Comparison of ENCODE assay signal across 12 mouse cellular contexts in the genomic region with DNA sequence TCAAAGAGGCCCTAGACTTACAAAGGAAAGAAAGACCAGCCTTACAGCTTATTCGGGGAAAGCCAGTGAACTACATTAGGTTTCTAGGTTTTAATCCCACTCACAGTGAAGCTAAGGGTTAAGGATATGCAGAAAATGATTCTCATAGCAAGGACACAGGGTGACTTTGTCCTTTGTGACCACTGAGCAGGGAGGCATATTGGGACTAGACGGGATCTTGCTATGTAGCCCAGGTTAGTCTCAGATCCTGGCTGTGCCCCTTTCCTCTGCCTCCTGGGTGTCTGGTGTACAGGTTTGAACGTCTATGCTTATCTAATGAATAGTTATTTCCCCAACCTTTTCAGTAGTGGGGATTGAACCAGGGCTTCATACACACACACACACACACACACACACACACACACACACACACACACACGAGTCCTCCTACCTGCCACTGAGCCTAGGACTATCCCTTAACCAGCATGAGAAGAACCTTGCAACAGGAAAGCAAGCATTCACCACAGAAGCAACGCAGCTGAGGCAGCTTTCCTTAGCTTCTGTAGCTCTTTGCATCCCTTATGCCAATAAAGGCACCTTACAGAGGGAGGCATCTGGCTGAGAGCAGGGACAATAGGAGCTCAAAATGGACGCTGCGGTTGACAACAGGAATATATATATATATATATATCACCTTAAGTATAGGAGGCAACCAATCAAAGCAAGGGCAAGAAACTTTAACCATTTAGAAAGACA. TPM values are rescaled to one million over a fixed set of nuclear protein-coding genes. Genes with fewer than 3 reads are reported as not detected.
DNase-seq lines count a peak whose midpoint lies in the region; ATAC-seq and TF ChIP-seq lines count a peak whose summit lies in the region.
"Had no signal": no experiment of that assay in that cellular context is flagged by ENCODE, and none has a peak within 500 bp of the region (broad histone marks: within the 10 kb centered on the region; RNA-seq: fewer than 3 reads in every experiment).

No protein-coding gene starts in this region.

- no peak for ATAC-seq in intestine, embryonic 14.5 days (replicated peaks; ENCODE audit: low FRiP score, low TSS enrichment, low read depth)
- no peak for ATAC-seq in intestine, postnatal 0 days
- peak; percentile 55 for ATAC-seq in hindbrain, embryonic 11.5 days (ENCODE audit: low FRiP score)
- ATAC-seq in midbrain, embryonic 15.5 days (replicated peaks) = peak; percentile 46

- no peak for TF ChIP-seq POLR2A in brain, embryonic 14.5 days (IDR thresholded peaks at IDR 0.05; ENCODE audit: borderline replicate concordance, extremely low read depth, insufficient read depth, insufficient read length, poor library complexity, severe bottlenecking)

- no peak overlapping the region for H3K4me3 ChIP-seq in intestine, embryonic 14.5 days (ENCODE audit: low read depth, low read length)
- no peak overlapping the region for H3K4me3 ChIP-seq in intestine, postnatal 0 days (ENCODE audit: low read depth, low read length)
- no peak overlapping the region for H3K4me3 ChIP-seq in hindbrain, embryonic 11.5 days (ENCODE audit: low read depth, low read length)
- H3K4me3 ChIP-seq in midbrain, embryonic 15.5 days = no peak overlapping the region
- H3K4me3 ChIP-seq: limb, embryonic 13.5 days; lung, embryonic 15.5 days had no signal

- peak overlapping the region; percentile 16; the same call in 1 of the 2 replicates for H3K27ac ChIP-seq in intestine, embryonic 14.5 days (ENCODE audit: low read depth)
- no peak overlapping the region for H3K27ac ChIP-seq in intestine, postnatal 0 days (ENCODE audit: low read depth, low read length)
- peak overlapping the region; percentile 75 for H3K27ac ChIP-seq in hindbrain, embryonic 11.5 days (ENCODE audit: low read depth, low read length)
- H3K27ac ChIP-seq in midbrain, embryonic 15.5 days = peak overlapping the region; percentile 86
- H3K27ac ChIP-seq: limb, embryonic 13.5 days; lung, embryonic 15.5 days had no signal

- no peak overlapping the region for H3K4me2 ChIP-seq in intestine, embryonic 14.5 days (ENCODE audit: low read length)
- no peak overlapping the region for H3K4me2 ChIP-seq in intestine, postnatal 0 days (replicated peaks; ENCODE audit: low read depth)
- H3K4me2 ChIP-seq in hindbrain, embryonic 11.5 days (replicated peaks; ENCODE audit: low read depth, low read length) = no peak overlapping the region
- no peak overlapping the region for H3K4me2 ChIP-seq in midbrain, embryonic 15.5 days
- H3K4me2 ChIP-seq: limb, embryonic 13.5 days; lung, embryonic 15.5 days had no signal

- 40% methylated on average over 7 of the region's 7 CpGs for WGBS in intestine, embryonic 14.5 days
- 40% methylated on average over 7 of the region's 7 CpGs for WGBS in intestine, postnatal 0 days
- WGBS in hindbrain, embryonic 11.5 days = 33% methylated on average over 7 of the region's 7 CpGs
- whole genome bisulfite sequencing in midbrain, embryonic 15.5 days = 11% methylated on average over 7 of the region's 7 CpGs

- H3K27me3 ChIP-seq in intestine, embryonic 14.5 days (replicated peaks; ENCODE audit: control insufficient read depth, insufficient read depth, low read length) = no peaks in the 10 kb centered on the region
- H3K27me3 ChIP-seq in intestine, postnatal 0 days (replicated peaks; ENCODE audit: control insufficient read depth, insufficient read depth, low read length) = no peaks in the 10 kb centered on the region
- no peaks in the 10 kb centered on the region for H3K27me3 ChIP-seq in hindbrain, embryonic 11.5 days (ENCODE audit: control insufficient read depth, insufficient read depth, low read length)
- no peaks in the 10 kb centered on the region for H3K27me3 ChIP-seq in midbrain, embryonic 15.5 days (replicated peaks)
- H3K27me3 ChIP-seq: lung, embryonic 15.5 days had no signal

- H3K4me1 ChIP-seq in intestine, embryonic 14.5 days (replicated peaks; ENCODE audit: control insufficient read depth, insufficient read depth, low read length) = peaks cover 10% of the 10 kb centered on the region; the same call in 1 of the 2 replicates
- no peaks in the 10 kb centered on the region for H3K4me1 ChIP-seq in intestine, postnatal 0 days (replicated peaks; ENCODE audit: control insufficient read depth, insufficient read depth, low read length)
- peaks cover 4% of the 10 kb centered on the region for H3K4me1 ChIP-seq in hindbrain, embryonic 11.5 days (replicated peaks; ENCODE audit: control insufficient read depth, insufficient read depth, low read length)
- peaks cover 23% of the 10 kb centered on the region for H3K4me1 ChIP-seq in midbrain, embryonic 15.5 days
- H3K4me1 ChIP-seq: lung, embryonic 15.5 days had no signal

- no peaks in the 10 kb centered on the region for H3K36me3 ChIP-seq in intestine, embryonic 14.5 days (ENCODE audit: control insufficient read depth, insufficient read depth, low read length)
- H3K36me3 ChIP-seq in intestine, postnatal 0 days (ENCODE audit: control insufficient read depth, insufficient read depth) = no peaks in the 10 kb centered on the region
- no peaks in the 10 kb centered on the region for H3K36me3 ChIP-seq in hindbrain, embryonic 11.5 days (ENCODE audit: control insufficient read depth, insufficient read depth, low read length)
- no peaks in the 10 kb centered on the region for H3K36me3 ChIP-seq in midbrain, embryonic 15.5 days (replicated peaks)
- H3K36me3 ChIP-seq: limb, embryonic 13.5 days; lung, embryonic 15.5 days had no signal

- H3K9me3 ChIP-seq in intestine, embryonic 14.5 days (ENCODE audit: control insufficient read depth, low read length) = peaks cover 6% of the 10 kb centered on the region; the same call in 1 of the 2 replicates
- no peaks in the 10 kb centered on the region for H3K9me3 ChIP-seq in intestine, postnatal 0 days (ENCODE audit: control insufficient read depth)
- H3K9me3 ChIP-seq in hindbrain, embryonic 11.5 days (ENCODE audit: control insufficient read depth, low read length) = no peaks in the 10 kb centered on the region
- H3K9me3 ChIP-seq in midbrain, embryonic 15.5 days = 0 out of 2 replicates have a peak, but pooled peaks cover 4% of the 10 kb centered on the region
- H3K9me3 ChIP-seq: lung, embryonic 15.5 days had no signal

- H3K9ac ChIP-seq in intestine, embryonic 14.5 days (ENCODE audit: low read length) = no peak overlapping the region
- no peak overlapping the region for H3K9ac ChIP-seq in intestine, postnatal 0 days (ENCODE audit: low read depth, low read length)
- H3K9ac ChIP-seq in hindbrain, embryonic 11.5 days (ENCODE audit: low read depth, low read length) = 0 out of 2 replicates have a peak overlapping the region, but pooled peaks have one; percentile 15
- 0 out of 2 replicates have a peak overlapping the region, but pooled peaks have one; percentile 6 for H3K9ac ChIP-seq in midbrain, embryonic 15.5 days
- H3K9ac ChIP-seq: lung, embryonic 15.5 days had no signal

- no peak for TF ChIP-seq CTCF in intestine, postnatal 0 days (IDR thresholded peaks at IDR 0.05; ENCODE audit: low read depth)
- TF ChIP-seq CTCF in brain, embryonic 14.5 days (IDR thresholded peaks at IDR 0.05; ENCODE audit: borderline replicate concordance, extremely low read depth, insufficient read depth, insufficient read length) = no peak

- no peak for DNase-seq in intestine, embryonic 14.5 days (ENCODE audit: low spot score)
- DNase-seq in brain, embryonic 14.5 days (ENCODE audit: low read depth) = peak; percentile 25
- DNase-seq in hindbrain, embryonic 11.5 days (ENCODE audit: low spot score) = no peak
- no peak for DNase-seq in adipocyte (ENCODE audit: low spot score)
- DNase-seq in adrenal gland, adult 2 months = no peak
- no peak for DNase-seq in spleen, adult 12 weeks (ENCODE audit: low spot score)
- DNase-seq: cerebellum, adult 11-12 months had no signal

RNA-seq across cellular contexts. Expression of gene Gpr1, which starts 9.5 kb away (rescaled TPM):
- polyA plus RNA-seq in intestine, embryonic 14.5 days (2014; fragmentation: Nextera tagmentation; extraction: Ambion mirVana) = 0.09 TPM in 1 of 2 replicates, not detected in the other
- polyA plus RNA-seq in intestine, postnatal 0 days (2015; fragmentation: Nextera tagmentation; extraction: Ambion mirVana) = 0.08 TPM in 2 replicates
- 0.26 and 0.45 TPM in 2 replicates for polyA plus RNA-seq in brain, embryonic 14.5 days (2012; rRNA removed)
- 0.08 and 0.27 TPM in 2 replicates for polyA plus RNA-seq in hindbrain, embryonic 11.5 days (2014; fragmentation: Nextera tagmentation; extraction: Ambion mirVana)
- 0.66 and 1.2 TPM in 2 replicates for polyA plus RNA-seq in midbrain, embryonic 15.5 days (2015; fragmentation: Nextera tagmentation; extraction: Ambion mirVana)
- total RNA-seq in adrenal gland, adult 2 months (2021) = under 1 TPM; 0.28 to 0.40 TPM
- polyA plus RNA-seq in adrenal gland, adult 2 months (2012; rRNA removed) = 0.10 and 0.12 TPM in 2 replicates
- total RNA-seq: megakaryocyte-erythroid progenitor cell, adult 5-6 weeks had no signal
- polyA plus RNA-seq: lung, embryonic 15.5 days had no signal

RNA-seq across cellular contexts. Expression of gene Ndufs1, which starts 28.2 kb away (rescaled TPM):
- polyA plus RNA-seq in intestine, embryonic 14.5 days (2014; fragmentation: Nextera tagmentation; extraction: Ambion mirVana) = 140 and 146 TPM in 2 replicates
- polyA plus RNA-seq in intestine, postnatal 0 days (2015; fragmentation: Nextera tagmentation; extraction: Ambion mirVana) = 124 and 129 TPM in 2 replicates
- 87.9 and 93.3 TPM in 2 replicates for polyA plus RNA-seq in brain, embryonic 14.5 days (2012; rRNA removed)
- polyA plus RNA-seq in hindbrain, embryonic 11.5 days (2014; fragmentation: Nextera tagmentation; extraction: Ambion mirVana) = 135 and 158 TPM in 2 replicates
- polyA plus RNA-seq in midbrain, embryonic 15.5 days (2015; fragmentation: Nextera tagmentation; extraction: Ambion mirVana) = 132 and 136 TPM in 2 replicates
- 100 to 1,000 TPM; 280 TPM for total RNA-seq in adrenal gland, adult 2 months (2021)
- polyA plus RNA-seq in adrenal gland, adult 2 months (2012; rRNA removed) = 21.5 and 22.0 TPM in 2 replicates

RNA-seq across cellular contexts. Expression of gene Eef1b2, which starts 28.2 kb away (rescaled TPM):
- polyA plus RNA-seq in intestine, embryonic 14.5 days (2014; fragmentation: Nextera tagmentation; extraction: Ambion mirVana) = 798 and 813 TPM in 2 replicates
- polyA plus RNA-seq in intestine, postnatal 0 days (2015; fragmentation: Nextera tagmentation; extraction: Ambion mirVana) = 316 and 324 TPM in 2 replicates
- 438 and 493 TPM in 2 replicates for polyA plus RNA-seq in brain, embryonic 14.5 days (2012; rRNA removed)
- polyA plus RNA-seq in hindbrain, embryonic 11.5 days (2014; fragmentation: Nextera tagmentation; extraction: Ambion mirVana) = 511 and 534 TPM in 2 replicates
- polyA plus RNA-seq in midbrain, embryonic 15.5 days (2015; fragmentation: Nextera tagmentation; extraction: Ambion mirVana) = 446 and 479 TPM in 2 replicates
- 100 to 1,000 TPM; 456 to 691 TPM for total RNA-seq in adrenal gland, adult 2 months (2021)
- 195 and 300 TPM in 2 replicates for polyA plus RNA-seq in adrenal gland, adult 2 months (2012; rRNA removed)

Comparison
In these comparisons a context has a peak if more than half of its experiments do, and no peak if none do; other contexts are left out.
1. ATAC-seq: peak in hindbrain, embryonic 11.5 days (single experiment) and midbrain, embryonic 15.5 days (single experiment); none in intestine, embryonic 14.5 days (single experiment) and intestine, postnatal 0 days (single experiment).
2. H3K9ac ChIP-seq: peak in hindbrain, embryonic 11.5 days (single experiment) and midbrain, embryonic 15.5 days (single experiment); none in intestine, embryonic 14.5 days (single experiment) and intestine, postnatal 0 days (single experiment).